Mouse (Mus musculus) left cerebral cortex, postnatal 25 days (tissue): Measurements from ENCODE around the gene Cmpk1. TPM values are rescaled to one million over a fixed set of nuclear protein-coding genes. Genes with fewer than 3 reads are reported as not detected.

ENCODE experiments used
- DNase-seq, 2 experiments: peaks; one replicate each; pipeline ENCODE4 v3.0.0; 2022; ENCODE audit warnings: low spot score in 2 of 2, mixed read lengths in 1 of 2
- intact Hi-C: fragments of 180-260 bp; cut with DNase I; formaldehyde crosslinking; loops from one replicate; pipeline ENCODE4 v1.15.1; 2025
- total RNA-seq, 2 experiments: library from RNA; stranded (reverse); gene quantifications; 2 replicates each; pipeline ENCODE4 v1.2.3; 2021

Cmpk1 gene
- total RNA-seq, 2 experiments from 2014 or later = 81.5 to 91.3 TPM

- intact Hi-C loops = loop anchor here (5.0 kb wide), 2 partner anchors 243 to 1027 kb away; partner anchors contain the start of gene Dmbx1
- DNase-seq = no peak
Observed at GRCm38 (mm10) chr4:114909602-114910484, 77.2 kb downstream of the Cmpk1 start.

Other genes with a start within 250 kb of the Cmpk1 start
- gene Gm12830, start 165.5 kb downstream of the Cmpk1 start, total RNA-seq = not detected
- under 1 TPM; 0.48 to 0.57 TPM for gene Foxd2, start 78.4 kb downstream of the Cmpk1 start, total RNA-seq
- not detected for gene Foxe3, start 61.2 kb downstream of the Cmpk1 start, total RNA-seq
- gene Stil, start 12.9 kb upstream of the Cmpk1 start, total RNA-seq = under 1 TPM; 0.41 to 0.60 TPM
- 1 to 10 TPM; 1.2 to 1.5 TPM for gene Tal1, start 69.2 kb upstream of the Cmpk1 start, total RNA-seq
- gene Pdzk1ip1, start 101.5 kb upstream of the Cmpk1 start, total RNA-seq = 1 to 10 TPM in 1 of 2 experiments, under 1 TPM in 1; 0.71 to 1.1 TPM
- 10 to 100 TPM; 11.6 to 13.8 TPM for gene Cyp4x1, start 147.0 kb upstream of the Cmpk1 start, total RNA-seq